Mouse (Mus musculus): ENCODE data around the gene Gm14151.
"Not testable (repeated sequence)": the region's sequence is repeated elsewhere in the genome, so short reads cannot be mapped to it uniquely, and the experiment has no call there.

Gm14151 gene

DNA sequence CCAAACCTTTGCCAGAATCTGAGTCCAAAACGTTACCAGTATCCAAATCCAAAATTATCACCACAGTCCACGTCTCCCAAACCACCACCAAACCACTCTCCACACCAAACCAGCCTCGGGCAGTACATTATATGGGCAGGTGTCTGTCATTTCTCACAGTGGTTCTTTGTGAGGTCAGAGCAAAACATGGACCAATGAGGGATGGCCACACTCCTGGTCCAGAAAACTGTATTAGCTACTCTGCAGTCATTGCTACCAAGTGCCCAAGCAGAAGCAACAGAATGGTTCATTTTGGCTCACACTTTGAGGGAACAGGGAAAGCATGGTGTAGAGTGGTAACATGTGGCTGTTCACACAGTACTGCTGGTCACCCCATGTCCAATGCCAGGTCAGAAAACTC lies at the start of gene Gm14151:
Gene Gm14151 (minus strand): TSS at position 101 of the 400 bp plus-strand sequence.
- not testable (repeated sequence) for DNase-seq (ENCODE audit: low spot score)

DNA sequence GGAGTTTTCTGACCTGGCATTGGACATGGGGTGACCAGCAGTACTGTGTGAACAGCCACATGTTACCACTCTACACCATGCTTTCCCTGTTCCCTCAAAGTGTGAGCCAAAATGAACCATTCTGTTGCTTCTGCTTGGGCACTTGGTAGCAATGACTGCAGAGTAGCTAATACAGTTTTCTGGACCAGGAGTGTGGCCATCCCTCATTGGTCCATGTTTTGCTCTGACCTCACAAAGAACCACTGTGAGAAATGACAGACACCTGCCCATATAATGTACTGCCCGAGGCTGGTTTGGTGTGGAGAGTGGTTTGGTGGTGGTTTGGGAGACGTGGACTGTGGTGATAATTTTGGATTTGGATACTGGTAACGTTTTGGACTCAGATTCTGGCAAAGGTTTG lies 5.8 kb upstream of the Gm14151 start, which contains the start of gene Gm14147:
Gene Gm14147 (plus strand): TSS at position 301 of the 400 bp plus-strand sequence.
- DNase-seq (ENCODE audit: low spot score) = not testable (repeated sequence)

DNA sequence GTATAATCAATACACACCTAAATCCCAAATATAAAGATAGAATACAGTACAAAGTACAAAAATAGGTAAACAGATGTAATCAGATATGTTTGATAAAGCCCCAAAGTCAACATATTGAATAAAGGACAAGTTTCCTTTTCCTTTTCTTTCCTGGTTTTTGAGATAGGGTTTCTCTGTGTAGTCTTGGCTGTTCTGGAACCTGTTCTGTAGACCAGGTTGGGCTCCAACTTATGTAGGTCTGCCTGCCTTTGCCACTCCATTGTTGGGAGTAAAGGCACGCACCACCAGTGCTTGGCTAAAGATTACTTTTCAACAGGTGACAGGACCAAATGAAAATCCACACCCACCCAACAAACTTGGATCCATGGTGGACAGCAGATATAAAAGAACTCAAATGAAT lies 35.5 kb downstream of the Gm14151 start:
- DNase-seq (ENCODE audit: low spot score) = no peak

DNA sequence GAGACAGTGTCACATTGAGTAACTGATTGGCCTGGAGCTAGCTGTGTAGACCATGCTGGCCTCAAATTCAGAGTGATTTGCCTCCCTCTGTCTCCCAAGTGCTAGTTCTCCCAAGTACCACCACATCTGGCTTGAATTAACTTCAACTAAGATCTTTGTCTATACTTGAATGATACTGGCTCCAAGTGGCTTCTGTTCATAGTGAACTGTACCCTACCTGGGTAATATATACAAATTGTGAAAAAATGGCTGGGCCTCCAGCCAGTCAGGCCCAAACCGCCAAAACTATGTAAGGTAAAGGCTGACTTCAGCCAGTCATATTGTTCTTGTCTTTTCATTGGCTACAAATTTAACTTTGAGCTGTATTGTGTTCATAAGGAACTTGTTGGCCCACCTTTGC lies 51.7 kb downstream of the Gm14151 start:
- no peak for DNase-seq (ENCODE audit: low spot score)

DNA sequence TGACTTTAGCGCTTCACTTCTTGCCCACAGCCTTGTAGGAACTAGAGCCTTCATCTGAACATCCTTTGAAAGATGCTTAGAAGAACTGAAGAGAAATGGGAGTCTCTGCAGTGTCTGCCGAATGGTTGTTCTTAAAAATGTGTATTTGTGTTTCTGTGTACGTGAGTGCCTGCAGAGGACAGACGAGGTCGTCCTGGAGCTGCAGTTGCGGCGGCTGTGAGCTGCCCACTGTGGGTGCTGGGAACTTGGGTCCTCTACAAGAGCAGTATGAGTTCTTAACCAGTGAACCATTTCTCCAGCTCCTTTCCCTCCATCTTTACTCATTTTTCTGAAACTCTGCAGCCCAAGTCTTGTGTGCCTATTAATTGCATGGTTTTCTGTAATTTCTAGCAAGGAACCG lies 52.4 kb downstream of the Gm14151 start:
- no peak for DNase-seq (ENCODE audit: low spot score)

DNA sequence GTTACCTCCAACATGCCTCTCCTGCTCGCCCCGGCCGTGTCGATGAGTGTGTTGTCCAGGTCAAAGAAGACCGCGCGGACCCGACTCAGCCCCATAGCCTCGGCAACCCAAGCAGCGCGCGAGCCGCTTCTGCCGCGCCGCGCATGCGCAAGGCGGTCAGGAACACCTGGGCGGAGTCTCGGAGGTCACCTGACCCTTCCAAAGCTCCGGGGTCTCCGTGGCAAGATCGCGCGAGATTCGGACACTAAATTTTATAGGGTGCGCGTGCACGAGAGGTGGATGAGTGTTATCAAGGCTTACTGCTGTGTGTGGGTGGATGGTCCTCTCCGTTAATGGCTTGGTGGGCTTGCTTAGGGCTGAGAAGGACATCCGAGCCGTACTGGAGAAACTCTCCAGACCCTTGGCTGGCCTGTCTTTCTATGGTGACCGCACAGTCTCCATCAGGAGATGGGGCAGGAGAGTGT lies 52.9 kb downstream of the Gm14151 start, which contains the start of the genes Ninl and Nanp:
Gene Ninl (minus strand): TSS at position 151 of the 464 bp plus-strand sequence.
Gene Nanp (minus strand): TSS at position 167 of the 464 bp plus-strand sequence.
- DNase-seq (ENCODE audit: low spot score) = peak; percentile 93

DNA sequence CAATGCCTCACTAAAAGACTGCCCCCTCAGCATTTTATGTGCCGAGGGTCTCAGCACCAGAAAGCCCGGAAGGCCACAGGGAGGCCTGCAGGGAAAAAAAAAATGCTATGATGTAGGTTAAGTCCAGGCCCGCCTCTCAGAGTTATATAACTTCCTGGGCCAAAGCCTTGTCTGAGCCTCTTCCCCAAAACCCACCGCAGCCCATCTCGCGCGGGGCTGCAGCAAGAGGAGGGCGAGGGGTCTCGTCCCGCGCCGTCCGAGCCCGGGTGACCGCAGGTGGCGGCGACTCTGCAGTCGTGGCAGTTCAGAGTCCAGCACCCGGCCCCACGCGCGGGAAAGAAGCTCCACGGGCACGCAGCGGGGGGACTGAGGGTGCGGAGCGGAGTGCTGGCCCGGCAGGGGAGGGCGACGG lies 53.3 kb downstream of the Gm14151 start:
- no peak for DNase-seq (ENCODE audit: low spot score)

DNA sequence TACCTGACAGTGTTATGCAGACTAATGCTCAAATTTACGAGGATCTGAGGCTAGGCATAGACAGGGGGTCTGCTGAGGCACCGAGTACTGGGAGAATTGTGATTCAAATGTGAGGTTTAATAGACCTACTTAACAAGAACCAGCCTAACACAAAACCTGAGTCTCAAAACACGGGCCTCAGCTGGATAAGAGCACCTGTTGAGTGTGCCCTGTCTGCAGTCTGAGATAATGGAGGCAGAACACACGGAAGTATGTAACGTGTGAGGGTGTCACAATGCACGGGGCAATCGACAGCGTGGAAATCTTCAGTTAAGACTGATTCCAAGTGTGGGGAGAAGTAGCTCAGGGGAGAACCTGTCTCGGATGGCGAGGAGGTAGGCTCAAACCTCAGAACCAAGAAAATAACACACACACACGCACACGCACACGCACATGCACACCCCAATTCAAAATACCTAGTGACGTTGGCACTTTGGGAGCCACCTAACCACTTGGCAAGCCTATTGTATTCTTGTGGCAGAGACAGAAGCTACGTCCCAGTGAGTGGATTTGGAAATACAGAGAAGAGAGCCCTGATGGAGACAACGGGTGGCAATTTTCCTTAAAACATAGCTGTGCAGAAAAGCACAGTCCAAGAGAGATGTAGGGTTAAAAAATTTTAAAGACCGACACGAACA lies 54.1 kb downstream of the Gm14151 start:
- DNase-seq (ENCODE audit: low spot score) = no peak

DNA sequence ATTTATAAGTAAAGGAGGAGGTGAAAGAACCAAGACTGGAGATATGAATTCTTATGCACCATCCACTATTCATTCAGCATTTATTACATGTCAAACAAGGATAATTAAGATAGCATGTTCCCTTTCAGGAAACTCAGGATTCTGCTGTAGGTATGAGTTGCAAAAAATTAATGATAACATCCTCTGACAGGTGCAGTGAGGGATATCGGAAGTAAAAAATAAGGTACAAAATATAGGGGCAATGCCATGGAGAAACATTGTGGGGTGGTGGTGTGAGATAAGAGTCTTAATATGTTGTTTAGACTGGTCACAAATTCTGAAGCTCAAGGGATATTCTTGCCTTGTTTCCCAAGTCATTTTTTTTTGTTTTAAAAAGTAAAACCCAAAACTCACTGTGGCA lies 54.9 kb downstream of the Gm14151 start:
- no peak for DNase-seq (ENCODE audit: low spot score)
